Mouse (Mus musculus) T-helper 2 cell (primary cell): ENCODE data around the gene Tcl1b3.
"Not testable (repeated sequence)": the region's sequence is repeated elsewhere in the genome, so short reads cannot be mapped to it uniquely, and the experiment has no call there.

Experiments
- in situ Hi-C: fragments of 300-600 bp; cut with MboI, MseI; formaldehyde crosslinking; loops from one replicate; pipeline ENCODE4 v1.15.1; 2025; ENCODE audit warnings: high pct_unique_total_duplicates

The Tcl1b3 gene

GRCm38 (mm10) chr12:105190743-105191142, at the start of gene Tcl1b3:
Tcl1b3 (plus strand) TSS chr12:105191043.
- in situ Hi-C loops = not testable (repeated sequence)

DNA sequence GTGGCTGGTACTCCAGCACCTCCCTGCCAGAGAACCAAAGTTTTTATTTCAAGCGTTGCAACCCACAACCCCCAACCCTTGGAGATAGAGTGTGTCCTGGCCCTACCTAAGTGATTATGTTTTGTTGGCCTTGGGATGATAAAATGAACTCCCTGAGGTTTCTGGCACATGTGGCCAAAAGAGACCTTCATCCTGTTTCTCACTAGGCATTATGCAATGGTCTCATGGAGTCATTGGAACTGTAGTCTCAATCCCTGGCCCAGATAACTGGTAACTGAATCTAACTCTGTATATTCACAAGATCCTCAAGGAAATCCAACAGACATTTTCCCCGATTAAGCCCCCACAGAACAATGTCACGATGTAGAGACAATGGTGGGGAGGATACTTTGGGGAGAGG, 47.7 kb upstream of the Tcl1b3 start:
- in situ Hi-C loops = no loop called here

DNA sequence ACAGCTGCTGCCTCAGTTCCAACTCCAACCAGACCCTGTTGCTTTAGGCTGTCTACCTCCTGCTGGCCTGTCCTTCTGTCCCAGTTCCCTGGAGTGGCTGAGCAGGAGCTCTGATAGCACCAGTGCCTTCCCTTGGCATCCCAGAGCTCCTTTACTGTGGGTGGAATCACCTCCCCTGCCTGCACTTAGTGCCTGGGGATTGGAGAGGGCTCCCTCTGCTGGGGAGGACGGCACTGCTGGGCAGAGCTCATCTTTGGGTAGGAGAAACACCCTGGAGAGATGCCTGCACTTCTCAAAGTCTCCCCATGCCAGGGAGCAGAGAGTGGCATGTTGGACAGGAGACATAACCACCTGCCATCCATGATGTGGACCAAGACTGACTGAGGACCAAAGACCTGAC, 45.9 kb upstream of the Tcl1b3 start:
- in situ Hi-C loops = loop anchor here (5.0 kb wide), 1 partner anchor 57 kb away; the partner anchor contains the start of gene Tcl1b4

- in situ Hi-C loops = loop anchor here (5.0 kb wide), 1 partner anchor 57 kb away; the partner anchor contains the start of gene Tcl1b4
These were observed 45.1 kb upstream of the Tcl1b3 start, which contains the start of gene Tcl1b2 for GRCm38 (mm10) chr12:105145714-105146113. Tcl1b2 (plus strand) TSS chr12:105146014.

DNA sequence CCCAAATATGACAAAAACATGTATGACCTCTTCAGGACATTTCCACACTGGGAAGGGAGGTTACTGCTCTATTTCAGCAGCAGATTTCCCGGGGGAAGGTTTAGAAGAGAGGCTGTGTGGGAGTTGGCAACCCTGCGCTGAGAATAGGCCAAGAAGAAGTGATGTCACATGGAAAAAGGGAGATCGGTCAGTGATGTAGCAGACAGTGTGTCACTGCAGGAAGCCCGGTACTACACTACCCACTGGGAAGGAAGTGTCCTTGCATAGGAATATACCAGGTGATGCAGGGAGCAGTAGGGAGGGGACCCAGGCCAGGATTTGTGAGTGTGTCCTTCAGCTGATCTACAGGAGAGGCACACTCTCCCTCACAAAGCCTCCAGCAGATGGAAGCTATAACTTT, 35.6 kb upstream of the Tcl1b3 start:
- in situ Hi-C loops = not testable (repeated sequence)

DNA sequence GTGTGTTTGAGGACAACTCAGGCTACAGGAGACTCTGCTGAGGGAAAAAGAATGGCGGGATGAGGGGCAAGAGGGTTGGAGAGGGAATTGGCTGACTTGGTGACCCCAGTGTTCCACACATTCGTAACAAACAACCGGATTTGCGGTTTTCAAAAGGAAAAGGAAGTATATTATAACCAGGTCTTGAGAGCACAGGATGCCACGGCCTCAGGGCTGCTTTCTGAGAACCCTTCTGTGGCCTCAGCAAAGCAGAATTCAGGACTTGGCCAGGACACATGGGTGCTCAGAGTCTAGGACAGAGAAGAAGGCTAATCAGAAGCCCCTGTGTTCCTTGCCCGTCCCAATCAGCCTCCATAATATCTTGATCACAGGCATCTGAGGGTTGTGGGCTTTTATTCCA, 32.0 kb upstream of the Tcl1b3 start:
- in situ Hi-C loops = no loop called here

- in situ Hi-C loops = no loop called here
These were observed 31.5 kb upstream of the Tcl1b3 start, which contains the start of gene Tcl1b1 for GRCm38 (mm10) chr12:105159390-105159789. Tcl1b1 (plus strand) TSS chr12:105159690.

GRCm38 (mm10) chr12:105166734-105167133, 24.1 kb upstream of the Tcl1b3 start:
- in situ Hi-C loops = no loop called here

GRCm38 (mm10) chr12:105173366-105173765, 17.5 kb upstream of the Tcl1b3 start:
- in situ Hi-C loops = no loop called here

GRCm38 (mm10) chr12:105174318-105174717, 16.5 kb upstream of the Tcl1b3 start:
- in situ Hi-C loops = not testable (repeated sequence)

- in situ Hi-C loops = not testable (repeated sequence)
These were observed 14.8 kb upstream of the Tcl1b3 start, which contains the start of gene Tcl1b5 for GRCm38 (mm10) chr12:105176044-105176443. Tcl1b5 (plus strand) TSS chr12:105176344.

GRCm38 (mm10) chr12:105181040-105181644, 9.7 kb upstream of the Tcl1b3 start:
- in situ Hi-C loops = not testable (repeated sequence)

GRCm38 (mm10) chr12:105188980-105189379, 1.9 kb upstream of the Tcl1b3 start:
- in situ Hi-C loops = loop anchor here (5.0 kb wide), 1 partner anchor 67 kb away; no protein-coding TSS in a partner anchor

GRCm38 (mm10) chr12:105199684-105200497, 9.0 kb downstream of the Tcl1b3 start:
- in situ Hi-C loops = loop anchor here (5.0 kb wide), 1 partner anchor 53 kb away; the partner anchor contains the start of gene Tcl1b2

- in situ Hi-C loops = loop anchor here (5.0 kb wide), 1 partner anchor 54 kb away; the partner anchor contains the start of gene Tcl1b2
These were observed 10.8 kb downstream of the Tcl1b3 start, which contains the start of gene Tcl1b4 for GRCm38 (mm10) chr12:105201657-105202056. Tcl1b4 (plus strand) TSS chr12:105201957.

GRCm38 (mm10) chr12:105207071-105207470, 16.2 kb downstream of the Tcl1b3 start:
- in situ Hi-C loops = no loop called here

GRCm38 (mm10) chr12:105208441-105208840, 17.6 kb downstream of the Tcl1b3 start:
- in situ Hi-C loops = no loop called here

DNA sequence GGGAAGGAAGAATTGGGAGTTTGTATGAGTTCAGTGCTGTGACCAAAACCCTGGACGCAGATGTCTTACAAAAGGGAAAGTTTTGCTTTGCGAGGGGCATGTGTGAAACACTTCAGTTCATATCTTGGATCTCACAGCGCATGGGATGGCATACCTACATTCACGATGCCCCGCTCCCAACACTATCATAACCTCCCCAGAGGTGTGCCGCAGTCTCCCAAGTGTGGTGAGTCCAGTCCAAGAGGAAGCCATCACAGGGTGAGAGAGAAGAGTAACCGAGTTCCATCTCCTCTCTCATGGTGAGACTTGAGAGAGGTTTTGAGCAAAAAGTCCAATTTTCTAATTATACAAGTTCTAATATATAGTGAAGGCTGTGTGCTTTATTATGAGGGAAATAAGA, 18.4 kb downstream of the Tcl1b3 start:
- in situ Hi-C loops = no loop called here

GRCm38 (mm10) chr12:105217101-105217760, 26.4 kb downstream of the Tcl1b3 start:
- in situ Hi-C loops = no loop called here

GRCm38 (mm10) chr12:105222601-105223319, 31.9 kb downstream of the Tcl1b3 start, which contains the start of gene Tcl1:
Tcl1 (minus strand) TSS chr12:105222793.
- in situ Hi-C loops = no loop called here
